Mouse (Mus musculus) midbrain, embryonic 15.5 days (tissue): ENCODE results near the gene Klk1. TPM values are rescaled to one million over a fixed set of nuclear protein-coding genes. Genes with fewer than 3 reads are reported as not detected.
"Not testable (repeated sequence)": the region's sequence is repeated elsewhere in the genome, so short reads cannot be mapped to it uniquely, and the experiment has no call there.

Source experiments
- ATAC-seq: fragments of 200-750 bp; cut with Nextera tagmentation; replicated peaks from 2 replicates; pipeline ENCODE4 v1.8.0; 2017; ENCODE audit warnings: moderate TSS enrichment
- H3K27ac ChIP-seq: fragments of 300-500 bp; sonication (generic); 2 replicates; pipeline ENCODE4 v1.5.1; 2015; ENCODE audit warnings: mild to moderate bottlenecking, inconsistent platforms
- H3K27me3 ChIP-seq: fragments of 300-500 bp; sonication (generic); replicated peaks from 2 replicates; pipeline ENCODE4 v1.6.1; 2015; ENCODE audit warnings: inconsistent platforms
- H3K36me3 ChIP-seq: fragments of 300-500 bp; sonication (generic); replicated peaks from 2 replicates; pipeline ENCODE4 v1.6.1; 2015; ENCODE audit warnings: inconsistent platforms
- H3K4me1 ChIP-seq: fragments of 300-500 bp; sonication (generic); 2 replicates; pipeline ENCODE4 v1.6.1; 2015; ENCODE audit warnings: inconsistent platforms
- H3K4me2 ChIP-seq: fragments of 300-500 bp; sonication (generic); 2 replicates; pipeline ENCODE4 v1.6.1; 2015; ENCODE audit warnings: inconsistent platforms, mild to moderate bottlenecking, moderate library complexity
- H3K4me3 ChIP-seq: fragments of 300-500 bp; sonication (generic); 2 replicates; pipeline ENCODE4 v1.5.1; 2015; ENCODE audit warnings: mild to moderate bottlenecking, inconsistent platforms
- H3K9ac ChIP-seq: fragments of 300-500 bp; sonication (generic); 2 replicates; pipeline ENCODE4 v1.6.1; 2015; ENCODE audit warnings: mild to moderate bottlenecking, inconsistent platforms
- H3K9me3 ChIP-seq: fragments of 300-500 bp; sonication (generic); 2 replicates; pipeline ENCODE4 v1.6.1; 2016; ENCODE audit warnings: inconsistent platforms
- WGBS: fragments of 180-500 bp; shearing (Covaris S2); methylation state at CpG from one replicate; pipeline ENCODE4 v1.1.7; 2015; ENCODE audit warnings: mixed read lengths; 5-methylcytosine and 5-hydroxymethylcytosine counted together
- polyA plus RNA-seq: library from polyadenylated mRNA; unstranded; fragments of >200 nt; fragmentation: Nextera tagmentation; extraction: Ambion mirVana; gene quantifications from 2 replicates; pipeline ENCODE4 v1.2.1, GENCODE M21; 2015

Klk1 gene
- polyA plus RNA-seq, 1 experiment from 2014 or later = not detected

- Histone ChIP-seq H3K27me3 (no peaks in the 10 kb centered on the region), H3K4me3 (no peak overlapping the region), H3K9me3 (no peaks in the 10 kb centered on the region), H3K36me3 (no peaks in the 10 kb centered on the region), H3K9ac (no peak overlapping the region), H3K27ac (no peak overlapping the region), H3K4me2 (no peak overlapping the region), H3K4me1 (peaks cover 6% of the 10 kb centered on the region)
- 60% methylated on average over 1 of the region's 1 CpGs for WGBS
- no peak for ATAC-seq
Observed at GRCm38 (mm10) chr7:44240712-44241111, 15.6 kb downstream of the Klk1 start.

GRCm38 (mm10) chr7:44241163-44241562 is 16.0 kb downstream of the Klk1 start:
- Histone ChIP-seq H3K9ac (no peak overlapping the region), H3K27me3 (no peaks in the 10 kb centered on the region), H3K36me3 (no peaks in the 10 kb centered on the region), H3K4me2 (no peak overlapping the region), H3K9me3 (no peaks in the 10 kb centered on the region), H3K4me1 (peaks cover 7% of the 10 kb centered on the region), H3K27ac (no peak overlapping the region), H3K4me3 (no peak overlapping the region)
- WGBS = 74% methylated on average over 2 of the region's 2 CpGs
- ATAC-seq = no peak

- Histone ChIP-seq H3K4me3 (no peak overlapping the region), H3K27me3 (no peaks in the 10 kb centered on the region), H3K9ac (no peak overlapping the region), H3K36me3 (peaks cover 2% of the 10 kb centered on the region; the same call in 1 of the 2 replicates), H3K4me1 (peaks cover 20% of the 10 kb centered on the region), H3K27ac (no peak overlapping the region), H3K4me2 (no peak overlapping the region), H3K9me3 (no peaks in the 10 kb centered on the region)
- no peak for ATAC-seq
- 70% methylated on average over 1 of the region's 1 CpGs for WGBS
Observed at GRCm38 (mm10) chr7:44244080-44244479, 18.9 kb downstream of the Klk1 start.

GRCm38 (mm10) chr7:44246055-44246983 is 21.2 kb downstream of the Klk1 start, which contains the start of the genes 1700028J19Rik and 2410002F23Rik:
TSS of gene 1700028J19Rik (minus strand) at chr7:44246695.
TSS of gene 2410002F23Rik (plus strand) at chr7:44246722.
- H3K36me3 ChIP-seq = peaks cover 22% of the 10 kb centered on the region
- peak within 1 kb of the TSS; percentile 94 for H3K4me3 ChIP-seq
- no peaks in the 10 kb centered on the region for H3K9me3 ChIP-seq
- peak; percentile 87 for ATAC-seq
- H3K9ac ChIP-seq = peak within 1 kb of the TSS; percentile 93
- peak within 1 kb of the TSS; percentile 70 for H3K4me2 ChIP-seq
- no peaks in the 10 kb centered on the region for H3K27me3 ChIP-seq
- H3K27ac ChIP-seq = peak within 1 kb of the TSS; percentile 98
- H3K4me1 ChIP-seq = peaks cover 23% of the 10 kb centered on the region
- under 1% methylated on average over 62 of the region's 62 CpGs for WGBS

- Histone ChIP-seq H3K9me3 (no peaks in the 10 kb centered on the region), H3K4me1 (peaks cover 23% of the 10 kb centered on the region), H3K27ac (peak overlapping the region; percentile 98), H3K9ac (peak overlapping the region; percentile 93), H3K4me2 (peak overlapping the region; percentile 70), H3K4me3 (peak overlapping the region; percentile 94), H3K27me3 (no peaks in the 10 kb centered on the region), H3K36me3 (peaks cover 22% of the 10 kb centered on the region)
- WGBS = under 1% methylated on average over 23 of the region's 23 CpGs
- ATAC-seq = peak; percentile 41
Observed at GRCm38 (mm10) chr7:44246984-44247470, 21.9 kb downstream of the Klk1 start.

GRCm38 (mm10) chr7:44247971-44248370 is 22.8 kb downstream of the Klk1 start:
- H3K4me1 ChIP-seq = peaks cover 23% of the 10 kb centered on the region
- peak overlapping the region; percentile 93; the same call in 1 of the 2 replicates for H3K9ac ChIP-seq
- WGBS = 94% methylated on average over 2 of the region's 2 CpGs
- no peak for ATAC-seq
- H3K27ac ChIP-seq = no peak overlapping the region
- peaks cover 32% of the 10 kb centered on the region for H3K36me3 ChIP-seq
- H3K4me2 ChIP-seq = peak overlapping the region; percentile 70
- H3K27me3 ChIP-seq = no peaks in the 10 kb centered on the region
- H3K9me3 ChIP-seq = no peaks in the 10 kb centered on the region
- H3K4me3 ChIP-seq = peak overlapping the region; percentile 94

GRCm38 (mm10) chr7:44249248-44249647 is 24.1 kb downstream of the Klk1 start:
- Histone ChIP-seq H3K4me1 (peaks cover 23% of the 10 kb centered on the region), H3K4me2 (no peak overlapping the region), H3K9ac (no peak overlapping the region), H3K27ac (no peak overlapping the region), H3K27me3 (no peaks in the 10 kb centered on the region), H3K9me3 (no peaks in the 10 kb centered on the region), H3K4me3 (no peak overlapping the region), H3K36me3 (peaks cover 34% of the 10 kb centered on the region)
- WGBS = 89% methylated on average over 4 of the region's 4 CpGs
- ATAC-seq = no peak

GRCm38 (mm10) chr7:44250732-44251275 is 25.6 kb downstream of the Klk1 start:
- H3K27ac ChIP-seq, H3K9ac ChIP-seq, H3K4me2 ChIP-seq, H3K27me3 ChIP-seq, H3K9me3 ChIP-seq, ATAC-seq, H3K4me3 ChIP-seq: not testable (repeated sequence)
- 92% methylated on average over 17 of the region's 17 CpGs for WGBS
- peaks cover 34% of the 10 kb centered on the region for H3K36me3 ChIP-seq
- peaks cover 16% of the 10 kb centered on the region for H3K4me1 ChIP-seq

GRCm38 (mm10) chr7:44253023-44253616 is 28.0 kb downstream of the Klk1 start:
- ATAC-seq = no peak
- Histone ChIP-seq H3K4me1 (peaks cover 11% of the 10 kb centered on the region), H3K27me3 (no peaks in the 10 kb centered on the region), H3K27ac (no peak overlapping the region), H3K4me2 (no peak overlapping the region), H3K4me3 (no peak overlapping the region), H3K9ac (no peak overlapping the region), H3K36me3 (peaks cover 34% of the 10 kb centered on the region), H3K9me3 (no peaks in the 10 kb centered on the region)
- WGBS = 71% methylated on average over 15 of the region's 15 CpGs

GRCm38 (mm10) chr7:44254930-44255329 is 29.8 kb downstream of the Klk1 start:
- Histone ChIP-seq H3K27me3 (no peaks in the 10 kb centered on the region), H3K36me3 (peaks cover 24% of the 10 kb centered on the region), H3K27ac (no peak overlapping the region), H3K9ac (no peak overlapping the region), H3K4me1 (no peaks in the 10 kb centered on the region; the same call in 1 of the 2 replicates), H3K4me2 (no peak overlapping the region), H3K9me3 (no peaks in the 10 kb centered on the region), H3K4me3 (no peak overlapping the region)
- WGBS = 82% methylated on average over 6 of the region's 6 CpGs
- no peak for ATAC-seq

GRCm38 (mm10) chr7:44257278-44257677 is 32.1 kb downstream of the Klk1 start, which contains the start of gene Acp4:
TSS of gene Acp4 (minus strand) at chr7:44257378.
- no peak within 1 kb of the TSS for H3K4me3 ChIP-seq
- peaks cover 9% of the 10 kb centered on the region for H3K36me3 ChIP-seq
- 88% methylated on average over 4 of the region's 4 CpGs for WGBS
- no peak within 1 kb of the TSS for H3K4me2 ChIP-seq
- no peaks in the 10 kb centered on the region for H3K27me3 ChIP-seq
- no peaks in the 10 kb centered on the region for H3K9me3 ChIP-seq
- H3K4me1 ChIP-seq = no peaks in the 10 kb centered on the region; the same call in 1 of the 2 replicates
- no peak within 1 kb of the TSS for H3K27ac ChIP-seq
- no peak within 1 kb of the TSS for H3K9ac ChIP-seq
- no peak for ATAC-seq

- H3K36me3 ChIP-seq = no peaks in the 10 kb centered on the region
- 71% methylated on average over 6 of the region's 6 CpGs for WGBS
- H3K4me2 ChIP-seq = no peak overlapping the region
- H3K9ac ChIP-seq = no peak overlapping the region
- no peak overlapping the region for H3K27ac ChIP-seq
- peaks cover 7% of the 10 kb centered on the region for H3K4me1 ChIP-seq
- no peak overlapping the region for H3K4me3 ChIP-seq
- no peak for ATAC-seq
- no peaks in the 10 kb centered on the region for H3K27me3 ChIP-seq
- no peaks in the 10 kb centered on the region for H3K9me3 ChIP-seq
Observed at GRCm38 (mm10) chr7:44260410-44260809, 35.2 kb downstream of the Klk1 start.
